Mouse (Mus musculus): ENCODE measurements around the gene Cideb. TPM values are rescaled to one million over a fixed set of nuclear protein-coding genes. Genes with fewer than 3 reads are reported as not detected.
A peak's percentile ranks its signal among the peaks of the same experiment; 100 is the strongest.

Cideb gene
- total RNA-seq, 1 experiment from 2014 or later: 0.79 TPM

DNA sequence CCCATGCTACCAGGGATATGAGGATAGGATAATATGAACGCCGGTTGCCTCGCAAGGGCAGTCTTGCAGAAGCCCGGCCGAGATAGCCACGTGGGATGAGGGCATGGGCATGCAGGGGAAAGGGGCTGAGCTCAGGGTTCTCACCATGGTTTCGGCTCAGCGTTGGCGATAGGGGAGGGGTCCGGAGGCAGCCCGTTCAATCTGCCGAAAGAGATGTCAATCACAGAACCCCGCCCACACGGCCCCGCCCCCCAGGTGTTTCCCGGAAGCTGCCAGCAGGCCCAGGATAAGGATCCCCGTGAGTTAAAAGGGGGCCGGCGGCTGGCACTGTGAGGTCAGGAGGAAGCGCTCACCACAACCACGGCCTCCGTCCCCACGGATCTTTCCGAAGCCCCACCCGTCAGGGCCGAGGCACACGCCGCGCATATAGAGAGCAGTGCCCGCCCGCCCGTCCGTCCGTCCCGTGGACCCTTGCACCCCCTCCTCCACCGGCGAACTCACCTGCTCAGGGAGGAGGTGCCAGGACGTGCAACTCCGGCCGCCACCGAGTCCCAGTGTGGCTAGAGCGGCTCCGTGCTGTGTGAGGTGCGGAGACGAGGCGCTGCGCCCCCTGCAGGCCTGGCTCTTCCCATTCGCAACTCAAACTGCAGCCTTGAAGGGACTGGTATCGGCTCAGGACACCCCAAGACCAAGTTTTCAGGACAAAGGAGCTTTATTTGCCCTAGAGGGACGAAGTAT is 36.4 kb downstream of the Cideb start, which contains the start of gene Rabggta:
Gene Rabggta, minus strand, starts transcription at position 564 of the 738 bp plus-strand sequence.
- peak; percentile 92 for DNase-seq

DNA sequence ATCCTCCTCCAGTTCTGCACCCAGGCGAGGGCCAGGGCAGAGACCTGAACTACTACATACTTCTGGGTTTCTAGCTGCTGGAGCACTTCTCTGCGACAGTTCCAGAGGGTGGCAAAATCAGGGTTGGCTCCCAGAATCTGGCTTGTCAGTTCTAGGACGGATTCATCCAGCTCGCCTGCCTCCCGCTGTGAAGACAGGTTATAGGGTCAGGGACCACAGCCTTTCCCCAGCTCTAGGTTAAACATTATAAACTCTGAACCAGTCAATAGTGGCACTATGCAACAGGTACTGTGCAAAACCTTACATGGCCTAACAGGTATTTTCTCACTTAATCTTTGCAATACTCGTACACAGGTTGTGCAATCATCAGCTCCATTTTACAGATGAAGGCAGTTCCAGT is 37.2 kb downstream of the Cideb start:
- no peak for DNase-seq

DNA sequence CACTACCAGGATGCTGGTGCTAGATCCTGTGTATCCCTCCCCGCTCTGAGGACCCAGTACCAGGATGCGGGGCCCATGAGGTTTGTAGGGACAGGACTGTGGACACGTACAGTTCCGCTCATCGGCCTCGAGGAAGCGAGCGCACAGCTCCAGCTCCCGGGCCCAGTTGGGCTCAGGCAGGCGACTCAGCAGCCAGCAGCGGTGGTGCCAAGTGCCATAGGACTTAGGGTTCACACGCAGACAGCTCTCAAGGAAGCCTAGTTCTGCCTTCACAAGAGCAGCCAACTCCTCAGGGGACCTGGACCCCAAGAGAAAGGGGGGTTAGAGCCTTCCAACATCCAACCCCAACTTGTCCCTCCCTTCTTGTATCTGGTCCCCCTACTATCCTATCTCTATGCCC is 37.6 kb downstream of the Cideb start:
- no peak for DNase-seq

DNA sequence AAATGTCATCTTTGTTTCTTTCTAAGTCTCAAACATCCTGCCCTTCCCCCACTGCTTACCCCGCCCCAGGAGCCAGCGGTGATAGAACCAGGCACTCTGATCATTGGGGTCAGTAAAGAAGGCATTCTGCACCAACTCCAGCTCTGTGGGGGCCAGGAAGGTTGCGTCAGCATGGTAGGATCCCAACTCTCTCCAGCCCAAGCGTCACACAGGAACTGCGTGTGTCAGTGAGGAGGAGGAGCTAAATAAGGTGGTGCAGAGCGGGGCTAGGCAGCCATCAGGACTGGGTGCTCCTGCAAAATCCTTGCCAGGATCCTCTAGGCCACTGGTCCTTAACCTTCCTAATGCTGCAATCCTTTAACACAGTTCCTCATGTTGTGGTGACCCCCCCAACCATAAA is 38.5 kb downstream of the Cideb start:
- DNase-seq: no peak

DNA sequence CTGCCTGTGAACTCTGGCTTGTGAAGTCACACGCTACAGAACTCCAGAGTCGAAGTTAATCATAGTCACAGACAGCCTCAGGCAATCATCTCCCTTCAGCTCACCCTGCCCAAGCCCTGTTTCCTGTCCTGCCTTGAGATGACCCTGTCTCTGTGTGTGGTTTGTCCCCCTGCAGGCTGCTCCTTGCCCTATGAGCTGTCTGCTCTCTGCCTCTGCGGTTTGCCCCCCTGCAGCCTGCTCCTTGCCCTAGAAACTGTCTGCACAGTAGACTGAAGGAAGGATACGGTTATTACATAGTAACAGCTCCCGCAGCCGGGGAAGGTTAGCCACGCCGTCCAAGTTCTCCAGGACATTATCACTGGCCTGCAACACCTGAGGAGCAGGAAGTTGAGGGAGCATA is 41.4 kb downstream of the Cideb start:
- DNase-seq: no peak

GRCm38 (mm10) chr14:55716271-55716670 is 42.0 kb downstream of the Cideb start:
- DNase-seq: no peak

GRCm38 (mm10) chr14:55714893-55715292 is 43.4 kb downstream of the Cideb start:
- no peak for DNase-seq

GRCm38 (mm10) chr14:55713729-55714122 is 44.5 kb downstream of the Cideb start, which contains the start of gene Tgm1:
Tgm1 (minus strand) TSS chr14:55713926.
- no peak for DNase-seq

DNA sequence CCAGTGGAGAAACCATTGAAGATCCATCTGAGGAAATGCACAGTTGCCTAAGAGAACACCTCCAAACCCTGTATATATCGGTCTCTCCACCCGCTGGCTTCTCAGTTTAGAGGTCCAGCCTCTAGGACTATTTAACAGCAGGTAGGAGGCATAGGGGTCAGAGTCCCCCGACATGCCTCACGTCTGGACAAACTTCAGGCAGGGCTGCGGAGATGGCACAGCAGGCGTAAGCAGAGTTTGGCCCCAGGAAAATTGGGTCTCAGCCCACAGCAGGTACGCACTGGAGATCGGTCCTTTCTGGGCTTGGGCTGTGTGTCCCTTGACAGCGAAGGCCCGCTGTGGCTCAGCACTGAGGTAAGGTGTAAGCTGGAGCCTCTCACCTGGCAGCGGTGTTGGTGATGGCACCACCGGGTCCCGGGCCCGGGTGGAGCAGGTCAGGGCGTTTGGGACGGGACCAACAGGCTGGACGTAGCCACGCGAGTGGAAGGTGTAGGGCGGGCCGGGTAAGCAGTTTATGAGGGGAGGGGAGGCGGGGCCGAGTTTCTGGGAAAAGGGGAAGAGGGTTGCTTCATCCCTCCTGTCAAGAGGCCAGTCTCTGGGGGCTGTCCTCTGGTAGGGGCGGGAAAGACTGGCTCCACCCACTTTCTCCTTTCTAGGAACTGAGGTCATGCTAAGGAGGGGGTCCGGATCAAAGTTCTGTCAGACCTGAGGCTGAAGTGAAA is 45.1 kb downstream of the Cideb start:
- no peak for DNase-seq

DNA sequence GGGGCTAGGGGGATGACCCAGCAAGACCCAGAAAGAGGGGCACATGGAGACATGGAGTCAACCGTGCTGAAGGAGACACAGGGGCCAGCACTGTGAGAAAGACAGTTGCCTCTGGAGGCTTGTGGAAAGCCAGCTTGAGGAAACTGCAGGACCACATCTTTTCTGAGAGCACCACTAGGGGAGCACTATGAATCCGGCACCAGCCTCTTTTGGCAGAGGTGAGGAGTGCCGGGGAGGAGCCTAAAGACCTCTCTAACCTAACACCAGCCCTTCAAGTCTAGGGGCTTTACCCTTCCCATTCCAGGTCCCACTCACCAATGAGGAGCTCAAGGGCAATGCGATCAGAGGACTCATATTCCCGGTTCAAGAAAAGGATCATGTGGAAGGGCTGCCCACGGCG is 46.5 kb downstream of the Cideb start:
- DNase-seq: no peak

DNA sequence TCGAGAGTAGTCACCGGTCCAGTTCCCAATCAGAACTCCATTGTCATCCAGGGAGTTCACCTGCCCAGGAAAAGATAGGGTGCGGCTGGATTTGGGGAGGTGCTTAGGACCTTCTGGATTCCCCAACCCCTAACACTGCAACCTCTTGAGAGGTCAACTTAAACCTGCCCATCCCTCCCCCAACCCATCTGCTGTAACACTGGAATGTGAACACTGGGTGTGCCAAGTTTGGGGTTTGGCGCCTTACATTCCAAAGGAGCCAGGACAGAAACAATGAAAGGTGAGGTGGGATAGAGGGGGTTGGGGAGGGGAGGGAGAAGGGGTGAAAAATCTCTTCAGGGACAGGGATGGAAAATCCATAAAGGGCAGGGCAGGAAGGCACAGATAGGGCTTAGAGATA is 48.7 kb downstream of the Cideb start:
- DNase-seq: no peak

DNA sequence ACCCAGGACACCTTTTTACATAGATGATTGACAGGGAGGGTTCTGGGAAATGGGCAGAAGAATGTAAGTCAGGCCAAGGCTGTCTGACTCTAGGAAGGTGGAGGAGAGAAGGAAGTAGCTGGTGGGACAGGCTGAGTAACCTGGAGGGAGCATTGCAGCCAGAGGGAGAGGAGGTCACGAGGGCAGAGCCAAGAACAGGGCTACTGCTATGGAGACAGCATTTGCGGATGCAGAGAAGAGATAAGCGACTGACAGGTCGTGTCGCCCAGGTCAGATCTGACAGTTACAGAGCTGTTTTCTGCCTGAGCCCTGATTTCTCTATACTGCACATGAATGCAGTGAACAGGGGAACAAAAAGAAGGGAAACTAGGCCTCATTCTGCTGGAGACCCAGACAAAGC is 50.9 kb downstream of the Cideb start:
- no peak for DNase-seq

- no peak for DNase-seq
Measured at GRCm38 (mm10) chr14:55706051-55706600, 52.1 kb downstream of the Cideb start.

Other genes starting within 250 kb of the Cideb start
- 0.12 TPM in 1 of 2 replicates, not detected in the other for gene Cpne6, start 248.0 kb downstream of the Cideb start, total RNA-seq (2021)
- not detected in 2 replicates for gene Nrl, start 233.5 kb downstream of the Cideb start, total RNA-seq (2021)
- gene Pck2, start 218.2 kb downstream of the Cideb start, total RNA-seq (2021): 33.9 and 46.2 TPM in 2 replicates
- 131 and 160 TPM in 2 replicates for gene Dcaf11, start 198.5 kb downstream of the Cideb start, total RNA-seq (2021)
- gene A730061H03Rik, start 198.1 kb downstream of the Cideb start, total RNA-seq (2021): 2.6 TPM in 1 of 2 replicates, not detected in the other
- gene Fitm1, start 182.8 kb downstream of the Cideb start, total RNA-seq (2021): 1.7 and 2.6 TPM in 2 replicates
- 328 and 383 TPM in 2 replicates for gene Psme1, start 180.3 kb downstream of the Cideb start, total RNA-seq (2021)
- 34.5 and 61.6 TPM in 2 replicates for gene Emc9, start 173.2 kb downstream of the Cideb start, total RNA-seq (2021)
- 357 and 368 TPM in 2 replicates for gene Psme2, start 167.3 kb downstream of the Cideb start, total RNA-seq (2021)
- gene Rnf31, start 166.8 kb downstream of the Cideb start, total RNA-seq (2021): 37.4 and 49.3 TPM in 2 replicates
- 24.2 and 24.8 TPM in 2 replicates for gene Irf9, start 154.9 kb downstream of the Cideb start, total RNA-seq (2021)
- 13.6 TPM in 2 replicates for gene Rec8, start 140.4 kb downstream of the Cideb start, total RNA-seq (2021)
- gene Ipo4, start 122.5 kb downstream of the Cideb start, total RNA-seq (2021): 100 and 141 TPM in 2 replicates
- gene Gm49378, start 120.6 kb downstream of the Cideb start, total RNA-seq (2021): 2.4 and 2.5 TPM in 2 replicates
- 81.1 and 98.6 TPM in 2 replicates for gene Tm9sf1, start 114.7 kb downstream of the Cideb start, total RNA-seq (2021)
- gene Tssk4, start 108.3 kb downstream of the Cideb start, total RNA-seq (2021): 2.6 and 2.9 TPM in 2 replicates
- gene Mdp1, start 98.0 kb downstream of the Cideb start, total RNA-seq (2021): 73.5 and 88.6 TPM in 2 replicates
- gene Gmpr2, start 86.5 kb downstream of the Cideb start, total RNA-seq (2021): 28.0 and 32.2 TPM in 2 replicates
- 347 and 352 TPM in 2 replicates for gene Nedd8, start 86.3 kb downstream of the Cideb start, total RNA-seq (2021)
- 30.0 and 36.4 TPM in 2 replicates for gene Tinf2, start 76.6 kb downstream of the Cideb start, total RNA-seq (2021)
- gene Tgm1, start 44.5 kb downstream of the Cideb start, total RNA-seq (2021): not detected in 2 replicates
- gene Rabggta, start 36.2 kb downstream of the Cideb start, total RNA-seq (2021): 23.7 and 28.1 TPM in 2 replicates
- 75.8 and 77.4 TPM in 2 replicates for gene Dhrs1, start 12.8 kb downstream of the Cideb start, total RNA-seq (2021)
- gene Nop9, start 12.8 kb downstream of the Cideb start, total RNA-seq (2021): 20.9 and 24.4 TPM in 2 replicates
- 0.12 TPM in 1 of 2 replicates, not detected in the other for gene Ltb4r2, start 3.0 kb upstream of the Cideb start, total RNA-seq (2021)
- gene Ltb4r1, start 7.5 kb upstream of the Cideb start, total RNA-seq (2021): not detected in 2 replicates
- 8.0 and 10.2 TPM in 2 replicates for gene Adcy4, start 25.6 kb upstream of the Cideb start, total RNA-seq (2021)
- 2.9 and 3.6 TPM in 2 replicates for gene Ripk3, start 30.4 kb upstream of the Cideb start, total RNA-seq (2021)
- gene Nfatc4, start 64.7 kb upstream of the Cideb start, total RNA-seq (2021): 19.9 and 30.5 TPM in 2 replicates
- 10.7 and 13.5 TPM in 2 replicates for gene Nynrin, start 95.6 kb upstream of the Cideb start, total RNA-seq (2021)
- gene Cbln3, start 125.9 kb upstream of the Cideb start, total RNA-seq (2021): 0.15 and 0.24 TPM in 2 replicates
- 21.6 and 25.5 TPM in 2 replicates for gene Khnyn, start 126.5 kb upstream of the Cideb start, total RNA-seq (2021)
- 58.1 and 62.6 TPM in 2 replicates for gene Sdr39u1, start 141.8 kb upstream of the Cideb start, total RNA-seq (2021)
- gene Cma1, start 186.2 kb upstream of the Cideb start, total RNA-seq (2021): 0.49 and 1.2 TPM in 2 replicates
- gene Cma2, start 192.5 kb upstream of the Cideb start, total RNA-seq (2021): not detected in 2 replicates

Measured in adrenal gland, postnatal 25 days (tissue).